Mouse (Mus musculus): Measurements from ENCODE around the gene Stx16.

DNA sequence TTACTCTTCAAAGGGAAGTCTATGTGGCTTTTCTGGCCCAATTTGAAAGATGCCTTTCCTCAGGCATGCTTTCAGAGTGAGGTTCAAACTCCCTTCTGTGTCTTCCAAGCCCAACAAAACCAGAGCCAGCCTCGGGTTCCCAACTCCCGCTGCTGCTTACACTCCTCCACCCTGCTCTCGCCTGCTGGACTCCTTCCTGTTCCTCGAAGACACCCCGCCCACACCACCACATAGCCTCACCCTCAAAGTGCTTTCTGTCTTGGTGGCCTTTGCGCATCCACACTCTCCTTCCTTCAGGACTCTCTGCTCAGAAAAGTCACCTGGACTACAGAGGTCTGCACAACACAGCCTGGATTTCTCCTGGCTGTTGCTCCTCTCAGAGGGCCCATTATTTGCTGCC lies 13.0 kb upstream of the Stx16 start:
- TF ChIP-seq TAL1 (IDR thresholded peaks at IDR 0.05; ENCODE audit: low read length) = no peak
- TF ChIP-seq GATA1 (IDR thresholded peaks at IDR 0.05; ENCODE audit: low read length) = no peak

All from erythroblast, embryonic 14.5 days (primary cell).